Mouse (Mus musculus): Measurements from ENCODE around the gene Cend1.
"Not testable (repeated sequence)": the region's sequence is repeated elsewhere in the genome, so short reads cannot be mapped to it uniquely, and the experiment has no call there.

Cend1 gene

DNA sequence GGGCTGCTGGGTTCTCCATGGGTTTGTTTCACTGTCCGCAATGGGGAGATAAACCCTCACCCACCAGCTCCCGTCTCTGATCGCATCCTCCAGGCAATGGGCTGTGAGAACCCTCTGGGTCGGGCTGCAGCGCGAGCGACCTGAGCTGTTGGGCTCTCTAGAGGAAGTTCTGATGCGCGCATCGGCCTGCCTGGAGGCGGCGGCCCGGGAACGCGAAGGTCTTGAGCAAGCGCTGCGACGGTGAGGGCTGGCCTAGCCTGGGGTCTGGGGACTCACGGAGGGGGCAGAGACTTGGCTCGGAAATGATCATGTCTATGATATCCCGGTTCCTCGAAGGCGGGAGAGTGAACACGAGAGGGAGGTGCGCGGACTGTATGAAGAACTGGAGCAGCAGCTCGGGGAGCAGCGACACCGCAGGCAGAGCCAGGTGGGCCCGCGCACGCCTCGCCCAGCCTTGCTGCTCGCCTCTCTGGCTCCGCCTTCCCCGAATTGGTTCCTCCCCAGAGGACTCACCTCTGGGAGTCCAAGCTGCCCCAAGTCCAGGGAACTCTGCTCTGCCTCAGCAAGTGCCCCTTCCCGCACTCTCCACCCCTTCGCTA is 35.4 kb upstream of the Cend1 start:
- DNase-seq, result peak; percentile 63

DNA sequence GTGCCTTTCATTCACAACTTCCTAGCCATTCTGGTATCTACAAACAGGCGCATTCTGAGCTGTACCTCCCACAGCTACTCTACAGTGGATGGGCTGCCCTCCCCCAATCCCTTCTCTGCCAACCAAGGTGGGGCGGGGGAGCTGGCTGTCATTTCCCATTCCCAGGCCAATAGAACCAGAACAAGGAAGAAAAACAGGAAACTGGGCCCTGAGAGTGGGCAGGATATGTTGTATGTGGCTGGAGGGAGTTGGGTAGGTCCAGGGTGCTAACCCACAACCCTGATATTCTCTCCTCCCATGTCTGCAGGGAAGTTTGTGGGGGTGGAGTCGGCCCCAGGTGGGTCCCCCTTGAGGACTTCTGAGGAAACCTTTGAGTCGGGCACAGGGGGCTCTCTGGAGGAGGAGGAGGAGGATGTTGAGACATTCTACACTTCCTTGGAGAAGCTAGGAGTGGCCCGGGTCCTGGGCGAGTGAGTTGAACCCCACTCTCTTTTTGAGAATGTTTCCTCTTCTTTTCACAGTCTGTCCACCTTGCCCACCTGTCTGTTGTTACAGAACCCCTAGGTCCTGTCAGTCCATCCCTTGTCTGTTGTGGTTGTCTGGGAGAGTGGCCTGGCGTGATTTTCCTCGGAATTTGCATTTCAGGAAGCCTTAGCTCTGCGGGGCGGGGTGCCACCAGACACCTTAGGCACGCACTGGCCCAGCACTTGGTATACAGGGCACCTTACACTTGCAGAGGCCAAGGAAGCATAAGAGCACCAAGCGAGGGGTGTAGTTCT is 34.7 kb upstream of the Cend1 start:
- DNase-seq, result peak; percentile 77

DNA sequence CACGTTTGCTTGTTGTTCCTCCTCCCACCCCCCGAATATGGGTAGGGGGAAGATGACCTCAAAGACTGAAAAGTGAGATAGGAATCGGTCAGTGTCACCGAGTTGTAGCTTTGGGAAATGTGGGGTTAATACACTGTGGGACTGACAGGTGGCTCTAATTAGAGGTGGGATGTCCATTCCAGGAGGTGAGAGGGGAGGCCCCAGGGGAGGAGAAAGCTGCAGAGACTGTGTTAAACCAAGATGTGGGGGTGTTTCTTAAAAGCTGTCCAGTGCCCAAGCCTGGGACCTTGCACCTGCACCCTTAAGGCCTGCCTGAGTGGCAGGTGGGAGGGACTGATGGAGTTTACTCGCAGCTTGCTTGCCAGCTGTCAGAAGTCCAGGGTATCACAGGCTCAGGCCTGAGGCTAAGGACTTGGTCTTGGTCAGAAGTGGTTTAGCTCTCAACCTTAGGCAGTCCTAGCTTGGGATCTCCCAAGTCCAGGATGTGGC is 33.1 kb upstream of the Cend1 start:
- peak; percentile 82 for DNase-seq

DNA sequence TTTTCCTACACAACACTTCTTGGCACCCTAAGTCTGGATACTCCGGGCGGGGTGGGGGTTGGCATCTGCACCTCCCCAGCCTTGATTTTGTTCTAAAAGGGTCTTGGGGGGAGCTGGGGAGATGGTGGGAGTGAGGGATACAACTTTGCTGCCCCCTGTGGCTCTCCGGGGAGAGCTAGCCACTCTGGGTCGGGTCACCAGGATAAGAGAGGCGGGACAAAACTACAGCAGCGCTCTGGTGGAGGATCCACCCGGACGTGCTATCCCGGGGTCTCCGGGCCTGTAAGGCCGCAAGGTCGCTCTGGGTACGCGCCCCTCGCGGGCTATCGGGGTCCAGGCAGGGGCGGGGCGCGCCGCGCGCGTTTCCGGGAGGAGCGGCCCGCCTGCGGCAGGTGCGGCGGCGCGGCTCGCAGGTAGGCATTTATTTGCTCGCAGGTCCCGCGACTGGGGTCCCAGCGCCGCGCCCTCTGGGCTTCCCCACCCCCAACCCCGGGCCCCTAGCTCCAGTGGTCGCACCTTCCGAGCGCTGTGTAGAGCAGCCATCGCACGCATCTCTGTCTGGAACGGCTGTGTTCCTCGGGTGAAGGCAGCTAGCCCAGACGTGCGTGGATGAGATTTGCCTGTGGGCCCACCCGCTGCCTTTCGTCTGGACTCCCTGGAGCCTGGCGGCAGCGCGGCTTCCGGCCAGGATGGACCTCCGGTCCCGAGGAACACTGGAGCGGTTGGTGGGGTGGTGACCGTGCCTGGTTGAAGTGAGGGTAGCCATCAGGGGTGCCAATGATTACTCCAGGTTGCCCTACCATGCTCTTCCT is 32.4 kb upstream of the Cend1 start:
- DNase-seq, result no peak

DNA sequence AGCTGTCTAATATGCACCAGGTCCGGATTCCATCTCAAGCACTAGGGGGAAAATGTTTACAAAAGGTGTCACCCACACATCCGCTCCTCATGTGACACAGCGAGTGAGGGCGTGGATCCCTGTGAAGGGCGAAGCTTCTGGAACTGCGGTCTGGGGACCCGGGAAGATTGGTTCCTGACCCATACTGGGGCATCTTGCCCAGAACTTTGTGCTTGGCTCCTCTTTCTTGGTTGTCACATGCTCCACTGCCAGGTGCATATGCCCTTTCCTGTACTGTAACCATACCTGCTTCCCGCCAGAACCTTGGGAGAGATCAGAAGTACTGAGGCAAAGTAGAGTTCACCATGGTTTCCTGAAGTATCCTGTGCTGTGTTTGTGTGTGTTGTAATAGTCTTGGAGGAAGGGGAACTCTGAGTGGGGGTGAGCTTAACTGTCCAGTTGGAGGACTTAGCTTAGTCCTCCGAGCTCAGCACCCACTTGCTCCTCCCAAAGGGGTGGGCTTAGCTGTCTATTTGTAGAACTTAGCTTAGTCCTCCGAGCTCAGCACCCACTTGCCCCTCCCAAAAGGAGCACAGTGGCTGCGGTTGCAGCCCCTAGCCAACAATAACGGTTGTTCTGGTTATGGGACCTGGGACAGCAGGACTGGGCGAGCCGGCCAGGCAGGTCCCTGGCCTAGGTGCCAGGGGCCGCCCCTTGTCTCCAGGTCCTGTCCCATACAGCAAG is 31.3 kb upstream of the Cend1 start, which contains the start of gene Cracr2b:
Gene Cracr2b (plus strand): TSS at position 704 of the 723 bp plus-strand sequence.
- no peak for DNase-seq

DNA sequence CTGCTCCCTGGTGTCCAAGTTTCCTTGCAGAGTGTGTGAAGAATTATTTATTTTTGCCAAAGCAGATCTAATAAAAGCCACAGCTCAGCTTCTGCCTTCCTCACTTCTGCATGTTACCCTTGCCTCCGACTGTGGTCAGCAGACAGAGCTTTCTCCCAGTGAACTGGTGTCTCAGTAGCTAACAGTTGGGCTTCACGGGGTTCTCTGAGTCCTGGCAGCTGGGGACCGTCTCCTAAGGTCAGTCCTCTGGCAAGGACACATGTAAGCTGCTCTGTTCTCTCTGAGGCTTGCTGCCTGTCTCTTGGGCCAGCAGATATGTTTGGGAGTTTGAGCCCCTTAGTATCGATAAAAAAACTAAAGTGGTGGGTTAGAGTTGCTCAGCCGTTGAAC is 30.7 kb upstream of the Cend1 start:
- DNase-seq, result no peak

DNA sequence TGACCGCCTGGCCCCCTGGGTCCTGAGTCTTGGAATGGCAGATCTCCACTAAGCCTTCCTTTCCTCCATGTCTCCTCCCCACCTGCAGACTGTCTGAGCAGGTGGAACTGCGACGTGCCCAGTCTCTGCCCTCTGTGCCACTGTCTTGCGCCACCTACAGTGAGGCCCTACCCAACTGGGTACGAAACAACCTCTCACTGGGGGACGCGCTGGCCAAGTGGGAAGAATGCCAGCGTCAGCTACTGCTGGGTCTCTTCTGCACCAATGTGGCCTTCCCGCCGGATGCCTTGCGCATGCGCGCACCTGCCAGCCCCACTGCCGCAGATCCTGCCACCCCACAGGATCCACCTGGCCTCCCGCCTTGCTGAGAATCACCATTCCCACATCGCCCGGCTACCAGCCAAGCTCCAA is 30.0 kb upstream of the Cend1 start:
- DNase-seq, result no peak

DNA sequence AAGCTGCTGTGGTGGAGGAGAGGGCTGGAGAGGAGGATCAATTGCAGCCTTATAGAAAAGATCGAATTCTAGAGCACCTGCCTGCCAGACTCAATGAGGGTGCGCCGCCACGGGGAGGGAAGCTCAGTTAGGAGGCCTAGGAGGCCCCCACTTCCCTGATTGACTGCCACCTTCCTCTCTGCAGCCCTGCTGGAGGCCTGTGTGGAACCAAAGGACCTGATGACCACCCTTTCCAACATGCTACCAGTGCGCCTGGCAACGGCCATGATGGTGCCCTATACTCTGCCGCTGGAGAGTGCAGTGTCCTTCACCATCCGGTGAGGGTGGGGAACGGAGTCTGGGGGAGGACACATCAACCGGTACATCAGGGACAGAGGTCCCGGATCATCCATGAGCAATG is 29.4 kb upstream of the Cend1 start:
- no peak for DNase-seq

DNA sequence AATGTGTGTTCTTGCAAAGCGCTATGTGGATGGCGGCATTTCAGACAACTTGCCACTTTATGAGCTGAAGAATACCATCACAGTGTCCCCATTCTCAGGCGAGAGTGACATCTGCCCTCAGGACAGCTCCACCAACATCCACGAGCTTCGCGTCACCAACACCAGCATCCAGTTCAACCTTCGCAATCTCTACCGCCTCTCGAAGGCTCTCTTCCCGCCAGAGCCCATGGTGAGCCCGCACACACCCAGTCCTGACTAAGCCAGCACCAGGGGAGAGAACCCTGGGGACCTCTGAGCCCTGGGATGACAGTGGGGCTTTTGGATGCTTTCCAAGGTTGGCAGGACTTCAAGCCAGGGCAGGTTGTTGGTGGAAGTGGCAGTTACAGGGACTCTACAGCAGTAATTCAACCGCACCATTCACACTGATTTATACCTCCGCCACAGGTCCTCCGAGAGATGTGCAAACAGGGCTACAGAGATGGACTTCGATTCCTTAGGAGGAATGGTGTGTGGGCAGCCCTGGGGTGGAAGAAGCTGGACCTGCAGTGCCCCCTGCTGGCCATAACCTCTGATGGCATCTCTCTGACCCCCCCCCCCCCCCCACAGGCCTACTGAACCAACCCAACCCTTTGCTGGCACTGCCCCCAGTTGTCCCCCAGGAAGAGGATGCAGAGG is 28.8 kb upstream of the Cend1 start:
- DNase-seq, result peak; percentile 55

DNA sequence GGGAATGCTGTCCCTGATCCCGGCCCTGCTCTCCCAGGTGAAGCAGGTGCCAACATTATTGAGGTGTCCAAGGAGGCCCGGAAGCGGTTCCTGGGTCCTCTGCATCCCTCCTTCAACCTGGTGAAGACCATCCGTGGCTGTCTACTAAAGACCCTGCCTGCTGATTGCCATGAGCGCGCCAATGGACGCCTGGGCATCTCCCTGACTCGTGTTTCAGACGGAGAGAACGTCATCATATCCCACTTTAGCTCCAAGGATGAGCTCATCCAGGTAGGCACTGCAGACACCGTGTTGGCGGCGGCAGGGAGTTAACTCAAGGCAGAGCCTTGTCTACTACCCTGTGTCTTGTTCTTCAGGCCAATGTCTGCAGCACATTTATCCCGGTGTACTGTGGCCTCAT is 27.9 kb upstream of the Cend1 start:
- DNase-seq, result peak; percentile 28

DNA sequence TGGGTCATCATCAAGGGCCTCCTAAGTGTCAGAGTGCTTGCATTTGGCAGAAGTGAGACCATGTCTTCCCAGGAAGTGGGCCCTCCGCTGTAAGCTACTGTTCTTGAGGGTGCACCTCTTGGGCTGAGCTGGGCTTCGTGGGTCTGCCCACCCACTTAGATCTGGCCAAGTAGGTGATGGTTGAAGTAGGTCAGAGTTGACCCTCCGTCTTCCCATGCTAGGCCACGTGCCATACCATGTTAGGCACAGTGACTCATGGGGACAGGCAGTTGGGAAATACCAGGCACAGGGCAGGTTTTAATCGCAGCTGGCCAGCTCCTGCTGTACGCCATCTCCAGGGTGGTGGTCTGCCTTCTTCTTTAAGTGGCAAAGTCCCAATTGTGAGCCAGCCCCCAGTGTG is 27.4 kb upstream of the Cend1 start:
- DNase-seq, result peak; percentile 41

DNA sequence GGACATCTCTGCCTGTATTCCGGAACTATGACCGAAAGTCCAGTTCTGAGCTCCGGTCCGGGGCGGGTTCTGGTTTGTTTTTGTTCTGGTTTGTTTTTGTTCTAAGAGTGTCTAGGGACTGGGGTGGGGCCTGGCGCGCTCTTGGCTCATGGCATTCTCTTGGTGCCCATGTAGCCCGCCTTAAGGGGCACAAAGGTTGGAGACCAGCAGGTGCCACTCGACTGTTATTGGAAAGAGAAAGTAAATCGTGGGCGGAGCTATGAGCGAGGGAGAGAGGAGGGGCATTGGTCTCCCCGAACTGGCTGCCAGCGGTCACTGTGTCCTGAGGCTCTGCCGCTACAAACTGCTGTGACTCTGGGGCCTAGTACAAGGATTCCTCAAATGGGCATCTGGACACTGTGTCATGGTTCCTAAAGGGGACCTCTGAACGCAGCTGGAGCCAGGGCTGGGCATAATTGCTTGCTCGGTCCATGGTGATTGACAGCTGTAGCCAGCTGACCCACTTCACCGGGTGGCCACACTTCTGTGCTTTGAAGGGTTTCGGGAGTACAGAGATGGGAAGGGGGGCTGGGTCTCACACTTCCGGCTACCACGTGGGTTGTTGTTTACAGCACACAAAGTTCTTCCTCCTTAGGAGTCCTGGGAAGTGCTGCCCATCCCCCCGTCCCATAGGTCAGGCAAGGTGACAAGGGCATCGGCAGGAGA is 26.5 kb upstream of the Cend1 start:
- DNase-seq, result peak; percentile 94

DNA sequence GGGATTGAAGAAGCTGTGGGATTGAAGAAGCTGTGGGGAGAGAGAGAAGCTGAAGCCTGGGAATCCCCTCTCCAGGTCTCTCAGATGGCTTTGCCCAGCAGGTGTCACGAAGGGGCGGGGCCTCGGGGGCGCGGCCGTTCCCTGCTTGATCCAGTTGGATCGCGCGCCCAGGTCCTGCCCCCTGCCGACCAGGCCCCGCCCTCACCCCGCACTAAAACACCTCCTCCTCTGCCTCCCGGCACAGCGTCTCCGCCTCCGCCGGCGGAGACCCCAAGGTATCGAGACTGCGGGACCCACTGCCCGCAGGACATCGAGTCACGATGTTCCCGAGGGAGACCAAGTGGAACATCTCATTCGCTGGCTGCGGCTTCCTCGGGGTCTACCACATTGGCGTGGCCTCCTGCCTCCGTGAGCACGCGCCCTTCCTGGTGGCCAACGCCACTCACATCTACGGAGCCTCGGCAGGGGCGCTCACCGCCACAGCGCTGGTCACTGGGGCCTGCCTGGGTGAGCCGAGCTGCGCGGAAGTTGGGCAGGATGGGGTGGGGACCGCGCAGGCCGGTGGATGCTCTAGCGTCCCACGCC is 25.8 kb upstream of the Cend1 start, which contains the start of gene Pnpla2:
Gene Pnpla2 (plus strand): TSS at position 232 of the 585 bp plus-strand sequence.
- DNase-seq, result peak; percentile 94

DNA sequence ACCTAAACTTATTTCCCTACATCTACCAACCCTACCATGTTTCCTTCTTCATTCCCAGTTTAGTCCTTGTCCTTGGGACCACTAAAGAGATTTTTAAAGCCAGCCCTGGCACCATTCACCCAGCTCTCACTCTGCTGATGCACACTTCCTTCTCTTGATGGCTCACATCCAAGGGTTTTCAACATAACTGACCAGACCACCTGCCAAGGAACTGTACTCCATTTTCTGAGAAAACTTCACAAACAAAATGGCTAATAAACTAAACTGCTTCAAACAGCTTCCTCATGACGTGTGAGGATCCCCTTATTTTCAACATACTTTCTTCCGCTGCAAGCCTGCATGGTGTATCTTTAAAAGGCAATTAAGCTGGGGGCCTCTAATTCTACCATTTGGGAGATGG is 24.3 kb upstream of the Cend1 start:
- DNase-seq, result no peak

DNA sequence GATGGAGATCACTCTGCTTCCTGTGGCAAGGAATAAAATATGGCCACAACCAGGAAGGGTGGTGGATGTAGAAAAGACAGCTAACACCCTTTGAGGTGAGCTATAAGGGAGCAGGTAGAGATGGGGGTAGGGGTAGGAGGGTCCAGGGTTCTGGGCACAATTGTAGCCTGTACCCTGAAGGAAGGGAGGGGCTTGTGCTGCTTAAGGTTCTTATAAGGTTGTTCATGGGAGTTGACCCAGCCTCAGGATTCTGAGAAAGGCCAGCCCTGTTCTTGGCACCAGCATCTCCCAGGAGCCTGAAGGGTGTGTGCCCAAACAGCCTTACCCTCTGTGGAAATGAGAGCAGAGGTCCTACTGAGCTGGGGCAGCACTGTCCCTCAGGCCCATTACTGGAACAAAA is 22.6 kb upstream of the Cend1 start:
- DNase-seq, result no peak

DNA sequence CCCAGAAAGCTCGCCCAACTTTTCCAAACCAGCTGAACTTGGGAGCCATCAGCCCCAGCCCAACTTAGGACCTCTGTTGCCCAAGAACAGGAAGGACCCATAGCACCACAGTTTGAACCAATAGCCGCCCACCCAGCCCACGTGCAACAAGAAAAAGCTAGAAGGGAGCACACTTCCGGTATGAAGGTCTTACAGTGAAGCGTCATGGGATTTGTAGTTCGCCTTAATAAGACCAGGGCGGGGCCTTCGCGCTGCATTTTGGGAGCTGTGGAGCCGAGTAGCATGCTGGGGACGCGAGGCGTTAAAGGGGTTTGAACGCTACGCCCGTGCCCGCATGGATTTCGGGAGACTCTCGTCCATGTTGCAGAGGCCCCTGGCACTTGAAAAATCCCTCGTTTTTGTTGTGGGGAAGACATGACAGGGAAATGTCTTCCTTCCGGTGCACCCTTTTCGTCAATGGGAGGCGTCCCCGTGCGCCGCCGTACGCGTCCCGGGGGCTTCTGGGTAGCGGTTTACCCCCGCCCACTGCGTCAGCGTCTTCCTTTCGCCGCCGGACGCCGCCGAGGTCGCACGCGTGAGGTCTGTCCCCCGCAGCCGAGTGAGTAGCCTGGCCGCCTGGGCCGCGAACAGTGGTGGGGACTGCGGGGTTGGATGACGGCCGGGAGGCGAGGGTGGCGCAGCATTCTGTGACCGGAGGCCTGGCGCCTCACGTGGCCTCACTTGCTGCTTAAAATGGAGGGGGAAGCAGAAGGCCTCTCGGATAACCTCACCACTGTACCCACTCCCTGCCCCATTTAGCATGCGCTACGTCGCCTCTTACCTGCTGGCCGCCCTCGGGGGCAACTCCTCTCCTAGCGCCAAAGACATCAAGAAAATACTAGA is 18.1 kb upstream of the Cend1 start, which contains the start of gene Rplp2:
Gene Rplp2 (plus strand): TSS at position 261 of the 882 bp plus-strand sequence.
- DNase-seq, result peak; percentile 94

DNA sequence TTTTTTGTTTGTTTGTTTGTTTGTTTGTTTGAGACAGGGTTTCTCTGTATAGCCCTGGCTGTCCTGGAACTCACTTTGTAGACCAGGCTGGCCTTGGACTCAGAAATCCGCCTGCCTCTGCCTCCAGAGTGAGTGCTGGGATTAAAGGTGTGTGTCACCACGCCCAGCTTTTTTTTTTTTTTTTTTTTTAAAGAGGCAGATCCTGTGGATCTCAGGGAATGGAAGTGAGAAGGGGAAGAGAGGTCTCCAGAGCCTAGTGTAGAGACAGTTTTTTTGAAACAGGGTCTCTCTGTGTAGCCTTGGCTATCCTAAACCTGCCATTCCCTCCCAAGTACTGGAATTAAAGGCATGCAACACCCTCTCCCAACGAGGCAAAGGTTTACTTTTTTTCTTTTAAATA is 17.1 kb upstream of the Cend1 start:
- DNase-seq, result not testable (repeated sequence)

DNA sequence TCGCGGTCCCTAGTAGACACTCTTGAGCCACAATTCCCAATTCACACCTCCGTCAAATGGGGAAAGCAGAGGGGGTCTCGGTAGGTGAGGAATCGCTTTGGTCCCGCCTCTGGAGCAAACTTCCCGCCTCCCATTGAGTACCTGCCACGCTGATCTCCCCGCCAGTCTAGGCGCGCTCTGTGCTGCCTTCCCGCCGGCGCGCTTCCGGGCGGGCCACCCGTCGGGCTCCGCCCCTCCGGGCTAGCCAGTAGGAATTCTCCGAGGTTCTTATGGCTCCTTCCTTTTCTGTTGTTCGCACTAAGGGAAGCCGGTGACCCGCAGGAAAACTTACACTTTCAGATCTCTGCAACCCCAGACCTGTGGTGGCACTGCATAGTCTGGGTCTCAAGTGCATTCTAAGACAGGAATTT is 14.5 kb upstream of the Cend1 start, which contains the start of gene Pidd1:
Gene Pidd1 (minus strand): TSS at position 198 of the 410 bp plus-strand sequence.
- DNase-seq, result peak; percentile 69

DNA sequence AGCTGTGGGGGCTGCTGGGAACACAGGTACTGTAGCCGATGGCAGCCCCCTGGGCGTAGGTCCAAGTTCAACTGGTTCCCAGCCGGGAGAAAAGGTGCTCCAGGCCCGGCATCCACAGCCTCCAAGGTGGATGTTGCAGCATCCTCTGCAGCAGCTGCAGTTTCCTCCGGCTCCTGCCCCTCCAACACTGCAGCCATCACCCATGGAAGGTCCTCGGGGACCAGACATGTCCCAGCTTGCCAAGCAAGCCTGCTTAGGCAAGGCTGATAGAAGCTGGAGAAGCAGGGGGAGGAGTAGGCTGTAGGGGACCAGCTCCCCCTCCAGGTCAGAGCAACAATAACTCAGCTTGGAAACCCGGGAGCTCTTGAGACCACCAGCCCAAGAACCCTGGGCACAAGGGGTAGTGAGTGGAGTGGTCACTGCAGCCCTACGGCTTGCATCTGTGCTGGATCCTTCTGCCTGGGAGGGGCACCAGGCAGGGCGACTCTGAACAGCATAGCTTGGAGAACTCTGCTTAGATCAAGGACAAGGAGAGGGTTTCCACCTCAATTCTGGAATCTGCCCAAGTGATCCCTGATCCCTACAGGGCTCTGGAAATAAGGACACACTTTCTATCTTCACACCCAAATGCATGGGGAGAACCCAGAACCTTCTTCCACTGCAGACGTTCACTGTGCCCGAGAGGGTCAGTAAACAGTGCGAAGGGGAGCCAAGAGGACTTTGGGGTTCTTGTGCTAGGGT is 14.0 kb upstream of the Cend1 start:
- DNase-seq, result peak; percentile 25
